Mouse (Mus musculus) heart, adult 11 months (tissue): ENCODE measurements around the gene Rfx4.
A peak's percentile ranks its signal among the peaks of the same experiment; 100 is the strongest.

Source experiments
- DNase-seq: peaks from one replicate; pipeline ENCODE4 v3.0.0; 2022

The Rfx4 gene

GRCm38 (mm10) chr10:84755786-84756203 lies at the start of gene Rfx4:
TSS of gene Rfx4 (plus strand) at chr10:84756062.
- DNase-seq = no peak

- DNase-seq = no peak
These were observed 49.3 kb upstream of the Rfx4 start for GRCm38 (mm10) chr10:84706543-84706942.

GRCm38 (mm10) chr10:84707226-84707625 lies 48.6 kb upstream of the Rfx4 start:
- peak; percentile 96 for DNase-seq

- no peak for DNase-seq
These were observed 47.9 kb upstream of the Rfx4 start for GRCm38 (mm10) chr10:84707752-84708530.

- no peak for DNase-seq
These were observed 45.7 kb upstream of the Rfx4 start for GRCm38 (mm10) chr10:84710192-84710591.

GRCm38 (mm10) chr10:84710827-84711226 lies 45.0 kb upstream of the Rfx4 start:
- no peak for DNase-seq

- DNase-seq = no peak
These were observed 44.4 kb upstream of the Rfx4 start for GRCm38 (mm10) chr10:84711479-84711878.

GRCm38 (mm10) chr10:84711940-84712339 lies 43.9 kb upstream of the Rfx4 start:
- DNase-seq = no peak

GRCm38 (mm10) chr10:84712532-84712931 lies 43.3 kb upstream of the Rfx4 start:
- no peak for DNase-seq

GRCm38 (mm10) chr10:84713043-84713442 lies 42.8 kb upstream of the Rfx4 start:
- DNase-seq = no peak

- no peak for DNase-seq
These were observed 40.2 kb upstream of the Rfx4 start for GRCm38 (mm10) chr10:84715639-84716038.

GRCm38 (mm10) chr10:84716581-84716980 lies 39.3 kb upstream of the Rfx4 start:
- DNase-seq = no peak

GRCm38 (mm10) chr10:84722711-84723110 lies 33.2 kb upstream of the Rfx4 start:
- DNase-seq = no peak

GRCm38 (mm10) chr10:84727005-84727404 lies 28.9 kb upstream of the Rfx4 start:
- DNase-seq = no peak

GRCm38 (mm10) chr10:84727760-84728159 lies 28.1 kb upstream of the Rfx4 start:
- no peak for DNase-seq

GRCm38 (mm10) chr10:84730078-84730477 lies 25.8 kb upstream of the Rfx4 start:
- DNase-seq = no peak

- no peak for DNase-seq
These were observed 24.9 kb upstream of the Rfx4 start for GRCm38 (mm10) chr10:84730956-84731355.

- DNase-seq = no peak
These were observed 22.4 kb upstream of the Rfx4 start for GRCm38 (mm10) chr10:84733511-84733910.

GRCm38 (mm10) chr10:84754851-84755785 lies 744 bp upstream of the Rfx4 start:
- peak; percentile 88 for DNase-seq

GRCm38 (mm10) chr10:84756435-84757095 lies 703 bp downstream of the Rfx4 start:
- DNase-seq = peak; percentile 80

- DNase-seq = peak; percentile 60
These were observed 1.8 kb downstream of the Rfx4 start for GRCm38 (mm10) chr10:84757426-84758199.

- DNase-seq = peak; percentile 73
These were observed 2.3 kb downstream of the Rfx4 start for GRCm38 (mm10) chr10:84758200-84758468.
